ENCODE assay signal across 11 mouse cellular contexts in the genomic region with DNA sequence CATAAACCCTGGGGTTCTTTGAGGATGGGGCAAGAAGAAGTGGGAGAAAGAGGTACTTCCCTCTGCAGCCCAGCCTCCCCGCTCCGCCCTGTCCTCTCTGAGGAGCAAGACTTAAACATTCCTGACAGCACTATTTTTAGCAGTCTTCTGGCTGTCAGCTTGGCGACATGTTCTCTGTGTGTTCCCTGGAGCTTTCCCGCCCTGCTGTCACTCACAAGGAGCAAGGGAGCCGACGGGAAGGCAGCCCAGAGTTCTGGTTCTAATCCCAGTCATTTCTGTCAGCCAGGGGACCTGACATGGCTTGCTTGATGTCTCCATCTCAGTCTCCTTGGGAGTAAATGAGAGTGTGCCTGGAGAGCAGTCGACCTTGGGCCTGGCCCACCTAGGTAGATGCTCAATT. TPM values are rescaled to one million over a fixed set of nuclear protein-coding genes. Genes with fewer than 3 reads are reported as not detected.
A peak's percentile ranks its signal among the peaks of the same experiment; 100 is the strongest.
DNase-seq lines count a peak whose midpoint lies in the region; ATAC-seq and TF ChIP-seq lines count a peak whose summit lies in the region.
"Had no signal": no experiment of that assay in that cellular context is flagged by ENCODE, and none has a peak within 500 bp of the region (broad histone marks: within the 10 kb centered on the region; RNA-seq: fewer than 3 reads in every experiment).

No protein-coding gene starts in this region.

- peak; percentile 38 for DNase-seq in layer of hippocampus, adult 11-12 months (ENCODE audit: low spot score)
- DNase-seq in layer of hippocampus, postnatal 10 days (ENCODE audit: low spot score in 2 of 2) = no peak
- DNase-seq in embryonic facial prominence, embryonic 10.5 days (ENCODE audit: low spot score) = no peak
- DNase-seq in lung, postnatal 25 days (ENCODE audit: low spot score) = peak; percentile 38
- no peak for DNase-seq in midbrain, postnatal 0 days (ENCODE audit: low spot score)
- DNase-seq: thymus, postnatal 36 days had no signal

- ATAC-seq in heart, embryonic 14.5 days (ENCODE audit: insufficient number of reproducible peaks, insufficient read depth, low FRiP score, low read depth) = peak; percentile 59
- no peak; the same call in 1 of the 2 replicates for ATAC-seq in monocyte, adult 5-6 weeks (replicated peaks; ENCODE audit: insufficient number of reproducible peaks, low FRiP score, low TSS enrichment, poor library complexity, severe bottlenecking)
- no peak for ATAC-seq in midbrain, postnatal 0 days (ENCODE audit: low FRiP score)

- H3K9me3 ChIP-seq in embryonic facial prominence, embryonic 10.5 days = no peaks in the 10 kb centered on the region
- H3K9me3 ChIP-seq in heart, embryonic 14.5 days (ENCODE audit: control insufficient read depth, low read length) = no peaks in the 10 kb centered on the region
- no peaks in the 10 kb centered on the region for H3K9me3 ChIP-seq in midbrain, postnatal 0 days (ENCODE audit: low read length)
- H3K9me3 ChIP-seq: hindbrain, embryonic 12.5 days; liver, embryonic 15.5 days; neural tube, embryonic 15.5 days had no signal

- peak overlapping the region; percentile 37 for H3K4me2 ChIP-seq in heart, embryonic 14.5 days (ENCODE audit: low read length)
- H3K4me2 ChIP-seq in midbrain, postnatal 0 days (ENCODE audit: low read depth, low read length, poor library complexity, severe bottlenecking) = no peak overlapping the region
- H3K4me2 ChIP-seq: hindbrain, embryonic 12.5 days; liver, embryonic 15.5 days; neural tube, embryonic 15.5 days had no signal

- H3K36me3 ChIP-seq in embryonic facial prominence, embryonic 10.5 days (replicated peaks) = no peaks in the 10 kb centered on the region
- H3K36me3 ChIP-seq in heart, embryonic 14.5 days (ENCODE audit: control insufficient read depth, insufficient read depth, low read length) = no peaks in the 10 kb centered on the region
- no peaks in the 10 kb centered on the region for H3K36me3 ChIP-seq in midbrain, postnatal 0 days (ENCODE audit: insufficient read depth, low read length)
- H3K36me3 ChIP-seq: hindbrain, embryonic 12.5 days; liver, embryonic 15.5 days; neural tube, embryonic 15.5 days had no signal

- H3K27ac ChIP-seq in embryonic facial prominence, embryonic 10.5 days (replicated peaks) = 0 out of 2 replicates have a peak overlapping the region, but pooled peaks have one; percentile 6
- H3K27ac ChIP-seq in heart, embryonic 14.5 days (replicated peaks in 1 of 2; ENCODE audit: control insufficient read depth in 1 of 2, insufficient read depth in 1 of 2, low read depth in 2 of 2, low read length in 2 of 2) = peak overlapping the region; percentile 65 to 76
- H3K27ac ChIP-seq in midbrain, postnatal 0 days (ENCODE audit: low read depth, low read length) = no peak overlapping the region
- H3K27ac ChIP-seq: hindbrain, embryonic 12.5 days; liver, embryonic 15.5 days; neural tube, embryonic 15.5 days had no signal

- peak overlapping the region; percentile 31; the same call in 1 of the 2 replicates for H3K9ac ChIP-seq in heart, embryonic 14.5 days (ENCODE audit: low read length)
- H3K9ac ChIP-seq in midbrain, postnatal 0 days (replicated peaks; ENCODE audit: low read length, poor library complexity, severe bottlenecking) = no peak overlapping the region
- H3K9ac ChIP-seq: hindbrain, embryonic 12.5 days; liver, embryonic 15.5 days; neural tube, embryonic 15.5 days had no signal

- no peak overlapping the region for H3K4me3 ChIP-seq in embryonic facial prominence, embryonic 10.5 days
- H3K4me3 ChIP-seq in heart, embryonic 14.5 days (ENCODE audit: control insufficient read depth in 1 of 2, insufficient read depth in 1 of 2, low read depth in 1 of 2, low read length in 2 of 2) = no peak overlapping the region
- no peak overlapping the region for H3K4me3 ChIP-seq in midbrain, postnatal 0 days (ENCODE audit: low read depth, low read length)
- H3K4me3 ChIP-seq: hindbrain, embryonic 12.5 days; liver, embryonic 15.5 days; neural tube, embryonic 15.5 days had no signal

- H3K4me1 ChIP-seq in embryonic facial prominence, embryonic 10.5 days = peaks cover 8% of the 10 kb centered on the region
- H3K4me1 ChIP-seq in heart, embryonic 14.5 days (ENCODE audit: control insufficient read depth in 2 of 2, insufficient read depth in 2 of 2, low read length in 2 of 2) = peaks cover 9 to 18% of the 10 kb centered on the region in 2 experiments
- H3K4me1 ChIP-seq in midbrain, postnatal 0 days (ENCODE audit: insufficient read depth, low read length) = 0 out of 2 replicates have a peak, but pooled peaks cover 3% of the 10 kb centered on the region
- H3K4me1 ChIP-seq: liver, embryonic 15.5 days; neural tube, embryonic 15.5 days had no signal

- WGBS in embryonic facial prominence, embryonic 10.5 days = 49% methylated on average over 7 of the region's 7 CpGs
- 9% methylated on average over 7 of the region's 7 CpGs for WGBS in heart, embryonic 14.5 days
- WGBS in midbrain, postnatal 0 days = 29% methylated on average over 7 of the region's 7 CpGs

- TF ChIP-seq CTCF in midbrain, postnatal 0 days (IDR thresholded peaks at IDR 0.05) = no peak

- no peaks in the 10 kb centered on the region for H3K27me3 ChIP-seq in embryonic facial prominence, embryonic 10.5 days (replicated peaks; ENCODE audit: low read depth, poor library complexity, severe bottlenecking)
- no peaks in the 10 kb centered on the region for H3K27me3 ChIP-seq in heart, embryonic 14.5 days (ENCODE audit: control insufficient read depth, insufficient read depth, low read length)
- no peaks in the 10 kb centered on the region for H3K27me3 ChIP-seq in midbrain, postnatal 0 days (ENCODE audit: insufficient read depth, low read length)
- H3K27me3 ChIP-seq: hindbrain, embryonic 12.5 days; liver, embryonic 15.5 days; neural tube, embryonic 15.5 days had no signal

RNA-seq across cellular contexts. Expression of a gene that starts 40.0 kb away (rescaled TPM):
- total RNA-seq in layer of hippocampus, postnatal 10 days (2021) = 1 to 10 TPM in 1 of 2 experiments, under 1 TPM in 1; 0.62 to 1.3 TPM
- polyA plus RNA-seq in embryonic facial prominence, embryonic 10.5 days (2016; fragmentation: Nextera tagmentation; extraction: Ambion mirVana) = 0.06 TPM in 1 of 2 replicates, not detected in the other
- polyA plus RNA-seq in heart, embryonic 14.5 days (2014; fragmentation: Nextera tagmentation; extraction: Ambion mirVana) = 1.8 and 3.2 TPM in 2 replicates
- not detected in 3 replicates for total RNA-seq in monocyte, adult 5-6 weeks (2017)
- total RNA-seq in midbrain, postnatal 0 days (2014; rRNA removed) = 0.14 and 0.60 TPM in 2 replicates
- polyA plus RNA-seq in midbrain, postnatal 0 days (2015; fragmentation: Nextera tagmentation; extraction: Ambion mirVana) = 0.11 and 0.21 TPM in 2 replicates
- polyA plus RNA-seq: neural tube, embryonic 15.5 days had no signal

Comparison
In these comparisons a context has a peak if more than half of its experiments do, and no peak if none do; other contexts are left out.
1. DNase-seq: peak in layer of hippocampus, adult 11-12 months (single experiment) and lung, postnatal 25 days (single experiment); none in layer of hippocampus, postnatal 10 days (0 of 2), embryonic facial prominence, embryonic 10.5 days (single experiment) and midbrain, postnatal 0 days (single experiment).